Comparison of ENCODE assay signal across 8 mouse cellular contexts in the genomic region with DNA sequence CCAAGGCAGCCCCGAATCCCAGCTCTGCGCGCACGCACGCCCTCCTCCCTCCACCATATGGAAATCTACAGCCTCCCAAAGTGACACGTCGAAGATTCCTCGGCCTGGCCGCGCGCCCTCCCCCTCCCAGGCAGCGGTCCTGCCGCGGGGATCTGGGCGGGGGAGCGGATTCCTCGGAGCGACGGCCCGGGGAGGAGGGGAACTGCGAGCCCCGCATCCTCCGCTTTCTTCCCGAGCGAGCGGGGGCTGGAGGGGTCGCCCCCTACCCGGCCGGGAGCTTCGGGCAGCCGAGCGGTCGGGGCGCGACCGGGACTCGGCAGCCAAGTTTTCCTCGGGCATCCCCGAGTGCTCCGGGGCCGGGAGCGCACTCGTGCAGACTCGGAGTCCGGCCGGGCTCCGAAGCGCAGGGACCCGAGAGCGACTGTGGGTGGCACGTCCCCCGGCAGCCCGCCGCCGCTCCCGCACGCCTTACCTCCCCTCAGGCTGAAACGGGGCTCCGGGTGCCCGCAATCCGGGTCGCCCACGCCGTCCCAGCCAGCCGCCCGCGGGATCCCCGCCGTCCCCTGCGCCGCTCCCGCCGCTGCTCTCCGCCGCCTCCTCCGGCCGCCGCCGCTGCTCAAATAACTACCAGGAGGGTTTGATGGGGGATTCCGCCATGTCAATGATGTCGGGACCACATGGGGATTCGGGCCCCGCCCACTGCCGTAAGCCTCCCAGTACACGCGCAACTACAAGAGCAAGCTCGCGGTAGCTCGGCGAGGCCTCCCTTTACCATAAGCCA. TPM values are rescaled to one million over a fixed set of nuclear protein-coding genes. Genes with fewer than 3 reads are reported as not detected.
DNase-seq lines count a peak whose midpoint lies in the region; ATAC-seq and TF ChIP-seq lines count a peak whose summit lies in the region.

A gene (minus strand): TSS at position 660 of the 781 bp plus-strand sequence.

- peak; percentile 95 for ATAC-seq in inflammation-experienced regulatory T-cells, adult 6 months
- peak; percentile 95 for ATAC-seq in megakaryocyte progenitor cell, adult 5-6 weeks (replicated peaks; ENCODE audit: poor library complexity)

- peak within 1 kb of the TSS; percentile 88 for H3K27ac ChIP-seq in cortical plate, adult 2 months (ENCODE audit: insufficient read depth, low read length)

- peak; percentile 89 for TF ChIP-seq POLR2A in cortical plate, adult 2 months (IDR thresholded peaks at IDR 0.05; ENCODE audit: extremely low read depth, insufficient read depth, low read length)

- TF ChIP-seq CTCF in cortical plate, adult 2 months (IDR thresholded peaks at IDR 0.05; ENCODE audit: extremely low read depth, insufficient read depth, low read length): no peak

- intact Hi-C loops in left cerebral cortex, postnatal 10 days (cut with DNase I): loop anchor here (5.0 kb wide), 1 partner anchor 129 kb away; no protein-coding TSS in a partner anchor

- H3K4me3 ChIP-seq in cortical plate, adult 2 months (ENCODE audit: insufficient read depth, low read length): peak within 1 kb of the TSS; percentile 67

- H3K4me1 ChIP-seq in cortical plate, adult 2 months (ENCODE audit: control insufficient read depth, insufficient read depth, low read length): 0 out of 2 replicates have a peak, but pooled peaks cover 1% of the 10 kb centered on the region

- DNase-seq in adipocyte (ENCODE audit: low spot score): peak; percentile 95
- DNase-seq in gastrocnemius, postnatal 25 days: peak; percentile 91
- peak; percentile 94 to 95 for DNase-seq in left cerebral cortex, postnatal 10 days (ENCODE audit: extremely low spot score in 1 of 2, low spot score in 2 of 2)
- peak; percentile 96 to 97 for DNase-seq in right cerebral cortex, postnatal 10 days (ENCODE audit: low spot score in 2 of 2)
- peak; percentile 94 for DNase-seq in urinary bladder, postnatal 14 days (ENCODE audit: low spot score)

RNA-seq across cellular contexts. Expression of the gene that starts here (rescaled TPM):
- polyA plus RNA-seq in cortical plate, adult 2 months (2012; rRNA removed): 6.5 and 7.1 TPM in 2 replicates
- total RNA-seq in gastrocnemius, postnatal 25 days (2021): 10 to 100 TPM; 20.6 to 22.0 TPM
- under 1 TPM; 0.26 to 0.42 (median 0.28) TPM for polyA plus RNA-seq in inflammation-experienced regulatory T-cells, adult 6 months (2017; shearing (Covaris generic))
- 10 to 100 TPM; 22.9 to 25.7 TPM for total RNA-seq in left cerebral cortex, postnatal 10 days (2021)
- total RNA-seq in megakaryocyte progenitor cell, adult 5-6 weeks (2015): 37.6 and 40.6 TPM in 2 replicates
- 14.2 and 15.0 TPM in 2 replicates for total RNA-seq in megakaryocyte progenitor cell, adult 5-6 weeks (2017)

Comparison
In these comparisons a context has a peak if more than half of its experiments do, and no peak if none do; other contexts are left out.
1. Peak in every context shown above with its lines: DNase-seq, ATAC-seq, H3K4me3 ChIP-seq and H3K27ac ChIP-seq.
2. Peak in ATAC-seq in inflammation-experienced regulatory T-cells, adult 6 months; RNA of the gene not detected or under 1 TPM.